Mouse (Mus musculus) olfactory bulb, adult 2 months (tissue): ENCODE measurements around the gene Cyp4v3. TPM values are rescaled to one million over a fixed set of nuclear protein-coding genes. Genes with fewer than 3 reads are reported as not detected.

Source experiments
- H3K27ac ChIP-seq: fragments of 200-500 bp; 2 replicates; pipeline ENCODE4 v1.5.1; 2012; ENCODE audit warnings: low read depth, low read length; ENCODE audit not compliant: insufficient read depth
- H3K4me1 ChIP-seq: fragments of 200-500 bp; 2 replicates; pipeline ENCODE4 v1.6.1; 2012; ENCODE audit warnings: low read length; ENCODE audit not compliant: control insufficient read depth, insufficient read depth
- H3K4me3 ChIP-seq: fragments of 200-500 bp; 2 replicates; pipeline ENCODE4 v1.5.1; 2012; ENCODE audit warnings: mild to moderate bottlenecking, low read depth, low read length, moderate library complexity; ENCODE audit not compliant: insufficient read depth
- CTCF ChIP-seq: fragments of 200-500 bp; IDR thresholded peaks from 2 replicates; pipeline ENCODE4 v1.5.1; 2012; ENCODE audit warnings: low read depth, mild to moderate bottlenecking, low read length, moderate library complexity; ENCODE audit not compliant: insufficient read depth
- POLR2A ChIP-seq: fragments of 200-500 bp; IDR thresholded peaks from 2 replicates; pipeline ENCODE4 v1.6.1; 2012; ENCODE audit warnings: mild to moderate bottlenecking, low read depth, low read length, moderate library complexity; ENCODE audit not compliant: insufficient read depth
- WGBS: fragments of 180-500 bp; shearing (Covaris S2); methylation state at CpG from one replicate; pipeline ENCODE4 v1.1.7; 2018; 5-methylcytosine and 5-hydroxymethylcytosine counted together
- polyA plus RNA-seq: library from polyadenylated mRNA; stranded (reverse); fragments of >200 nt; gene quantifications from 2 replicates; pipeline ENCODE4 v1.2.4, GENCODE M21; 2012; ENCODE audit warnings: low replicate concordance; ENCODE audit not compliant: missing spikeins, insufficient read depth, insufficient read length

The Cyp4v3 gene
- polyA plus RNA-seq, 1 experiment, result not detected

DNA sequence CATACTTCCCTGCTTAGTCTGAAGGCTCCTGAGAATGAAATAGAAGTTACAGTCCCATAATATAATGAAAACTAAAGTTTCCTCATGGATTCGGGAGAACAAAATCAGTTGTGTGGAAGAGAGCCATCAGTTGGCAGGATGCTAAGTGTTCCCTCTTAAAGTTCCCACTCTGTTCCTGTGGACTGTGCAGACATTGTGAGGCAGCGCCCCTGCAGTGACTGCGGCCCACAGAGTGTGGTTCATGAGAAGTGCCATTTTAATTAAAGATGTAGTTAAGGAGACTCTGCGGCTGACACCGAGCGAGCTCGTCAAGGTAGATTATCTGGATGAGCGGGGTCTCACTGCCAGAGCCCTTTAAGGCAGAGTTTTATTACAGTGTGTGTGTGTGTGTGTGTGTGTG is 30.6 kb downstream of the Cyp4v3 start:
- WGBS, result 51% methylated on average over 8 of the region's 8 CpGs
- Histone ChIP-seq H3K4me1 (no peaks in the 10 kb centered on the region), H3K27ac (no peak overlapping the region), H3K4me3 (no peak overlapping the region)
- TF ChIP-seq CTCF (no peak), POLR2A (no peak)

DNA sequence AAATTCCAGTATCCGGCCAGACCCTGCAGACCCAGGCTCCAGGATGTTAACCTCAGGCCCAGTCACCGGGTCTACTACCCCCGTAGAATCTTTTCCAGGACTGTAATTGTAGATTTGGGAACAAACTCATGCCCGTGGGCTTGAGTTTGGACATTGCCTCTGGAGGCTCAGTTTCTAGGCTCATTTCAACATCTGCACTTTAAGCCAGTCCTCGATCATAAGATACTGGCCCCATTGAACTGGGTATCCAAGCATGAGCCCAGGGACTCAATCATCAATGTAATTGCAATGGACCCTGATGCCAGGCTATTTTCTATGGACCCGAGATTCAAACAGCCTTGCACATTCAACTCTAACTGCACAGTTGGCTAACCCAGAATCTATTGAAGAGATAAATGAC is 37.7 kb downstream of the Cyp4v3 start:
- WGBS, result 93% methylated on average over 6 of the region's 6 CpGs
- no peak overlapping the region for H3K4me3 ChIP-seq

DNA sequence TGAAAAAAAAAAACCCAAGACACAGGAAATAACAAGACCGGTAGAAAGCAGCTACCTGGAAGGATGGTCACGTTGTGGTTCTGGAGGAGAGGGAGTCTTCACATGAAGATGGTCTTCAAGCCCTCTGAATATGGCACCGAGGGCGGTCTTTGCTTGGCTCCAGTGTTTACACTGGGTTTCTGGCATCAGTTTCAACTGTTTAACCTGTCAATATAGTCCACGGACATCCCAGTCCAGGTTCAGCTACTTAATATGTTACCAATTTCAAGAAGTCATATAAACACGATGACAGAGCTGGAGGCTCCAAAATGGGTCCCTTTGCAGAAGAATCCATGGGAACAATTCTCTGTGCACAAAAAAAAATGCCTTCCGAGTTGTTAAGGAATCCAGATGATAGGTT is 38.3 kb downstream of the Cyp4v3 start, which contains the start of gene Klkb1:
Gene Klkb1 (minus strand): TSS at position 173 of the 400 bp plus-strand sequence.
- no peak for TF ChIP-seq CTCF
- no peak for TF ChIP-seq POLR2A
- Histone ChIP-seq H3K4me1 (no peaks in the 10 kb centered on the region), H3K4me3 (no peak within 1 kb of the TSS), H3K27ac (no peak within 1 kb of the TSS)
- 92% methylated on average over 7 of the region's 7 CpGs for WGBS

More for the DNA sequence above, 37.7 kb downstream of the Cyp4v3 start:
- H3K27ac ChIP-seq, result no peak overlapping the region
- TF ChIP-seq CTCF, result no peak
- no peak for TF ChIP-seq POLR2A
- no peaks in the 10 kb centered on the region for H3K4me1 ChIP-seq

DNA sequence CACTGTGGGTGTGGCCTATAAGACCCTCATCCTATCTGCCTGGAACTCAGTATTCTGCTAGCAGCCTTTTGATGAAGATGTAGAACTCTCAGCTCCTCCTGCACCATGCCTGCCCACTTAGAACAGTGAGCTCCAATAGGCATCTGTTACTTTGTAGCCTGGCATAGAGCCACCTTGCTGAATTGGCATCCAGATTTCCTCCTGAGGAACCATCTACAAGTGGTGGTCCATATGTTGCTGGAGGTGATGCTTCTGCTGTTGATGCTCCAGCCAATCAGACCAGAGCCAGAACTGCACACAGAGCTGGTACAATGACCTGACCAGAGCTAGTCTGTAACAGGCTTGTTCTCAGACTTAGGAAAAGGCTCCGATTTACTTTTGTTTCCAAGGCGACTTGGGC is 41.2 kb downstream of the Cyp4v3 start:
- TF ChIP-seq POLR2A (no peak), CTCF (no peak)
- Histone ChIP-seq H3K27ac (no peak overlapping the region), H3K4me3 (no peak overlapping the region), H3K4me1 (no peaks in the 10 kb centered on the region)
- 76% methylated on average over 2 of the region's 2 CpGs for WGBS

DNA sequence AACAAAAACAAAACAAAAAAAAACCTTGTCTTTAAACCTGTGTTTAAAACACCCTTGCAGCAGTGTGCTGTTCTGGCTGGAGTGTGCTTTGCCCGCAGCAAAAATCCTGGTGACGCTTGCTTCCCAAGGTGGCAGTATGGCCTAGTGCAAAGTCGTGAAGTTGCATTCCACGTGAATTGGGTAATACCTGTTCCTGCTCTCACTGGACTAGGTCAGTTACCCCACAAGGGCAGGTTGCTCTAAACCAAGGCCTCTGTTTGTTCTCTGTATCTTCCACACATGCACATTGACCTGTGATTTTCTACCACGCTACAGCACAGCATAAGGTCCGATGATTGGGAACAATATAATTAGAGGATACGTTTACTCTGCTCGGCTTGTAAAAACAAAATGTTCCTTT is 51.4 kb downstream of the Cyp4v3 start:
- Histone ChIP-seq H3K4me1 (no peaks in the 10 kb centered on the region), H3K4me3 (no peak overlapping the region), H3K27ac (no peak overlapping the region)
- 78% methylated on average over 8 of the region's 8 CpGs for WGBS
- TF ChIP-seq CTCF (no peak), POLR2A (no peak)

DNA sequence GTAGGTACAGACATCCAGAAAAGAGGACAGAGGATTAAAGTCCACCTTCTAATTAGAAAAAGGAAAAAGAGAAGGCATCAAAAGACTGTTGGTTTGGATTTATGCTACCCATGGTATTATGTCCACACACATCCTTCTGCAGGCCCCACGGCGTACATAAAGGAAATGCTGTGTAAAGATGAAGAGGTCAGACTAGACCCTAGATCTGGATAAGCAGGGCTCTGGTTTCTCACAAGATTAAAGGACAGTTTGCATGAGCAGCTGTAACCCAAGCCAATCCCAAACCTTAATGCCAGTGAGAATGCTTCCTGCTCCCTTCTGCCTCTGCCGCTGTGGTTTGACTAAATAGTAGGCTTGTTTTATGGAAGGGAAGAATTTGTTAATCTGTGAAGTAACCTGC is 55.6 kb downstream of the Cyp4v3 start:
- Histone ChIP-seq H3K4me1 (no peaks in the 10 kb centered on the region), H3K4me3 (no peak overlapping the region), H3K27ac (no peak overlapping the region)
- TF ChIP-seq POLR2A (no peak), CTCF (no peak)
- WGBS, result 81% methylated on average over 3 of the region's 3 CpGs

DNA sequence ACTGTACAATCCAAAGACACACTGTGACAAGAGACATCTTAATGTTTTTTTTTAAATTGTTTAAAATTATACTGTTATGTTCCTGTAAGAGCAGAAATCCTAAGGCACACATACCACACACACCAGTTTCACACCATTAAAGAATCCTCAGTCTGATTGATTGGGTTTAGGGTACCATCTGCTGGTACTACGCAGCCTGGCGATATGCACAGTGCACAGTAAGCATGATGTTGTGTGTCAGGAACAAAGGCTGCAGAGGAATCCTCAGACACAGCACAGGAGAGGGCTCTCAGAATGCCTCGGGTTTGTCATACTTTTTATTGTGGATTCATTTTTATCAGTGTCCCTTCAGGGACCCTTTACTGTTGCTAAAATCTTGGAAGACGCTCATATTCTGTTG is 58.7 kb downstream of the Cyp4v3 start:
- H3K27ac ChIP-seq, result no peak overlapping the region
- no peaks in the 10 kb centered on the region for H3K4me1 ChIP-seq
- no peak overlapping the region for H3K4me3 ChIP-seq
- WGBS, result 91% methylated on average over 4 of the region's 4 CpGs
- no peak for TF ChIP-seq CTCF
- TF ChIP-seq POLR2A, result no peak

DNA sequence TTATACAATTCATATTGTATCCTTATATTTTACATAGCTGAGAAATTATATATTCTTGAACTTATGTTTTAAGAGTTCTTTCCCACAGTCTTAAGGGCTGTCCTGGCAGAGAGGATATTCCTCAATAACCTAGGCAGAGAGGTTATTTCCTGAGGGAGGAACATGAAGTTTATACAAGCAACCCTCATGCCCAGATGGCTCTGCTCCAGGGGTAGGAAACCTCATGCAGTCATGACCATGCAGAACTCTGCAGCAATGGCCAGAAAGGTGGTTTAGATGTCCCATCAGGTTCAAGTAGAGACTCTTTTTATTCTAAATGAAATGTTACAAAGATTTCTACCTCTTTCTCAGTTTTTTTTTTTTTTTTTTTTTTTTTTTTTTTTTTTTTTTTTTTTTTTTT is 64.0 kb downstream of the Cyp4v3 start:
- H3K4me3 ChIP-seq, result no peak overlapping the region
- no peaks in the 10 kb centered on the region for H3K4me1 ChIP-seq
- no peak overlapping the region for H3K27ac ChIP-seq
- TF ChIP-seq CTCF (no peak), POLR2A (no peak)

DNA sequence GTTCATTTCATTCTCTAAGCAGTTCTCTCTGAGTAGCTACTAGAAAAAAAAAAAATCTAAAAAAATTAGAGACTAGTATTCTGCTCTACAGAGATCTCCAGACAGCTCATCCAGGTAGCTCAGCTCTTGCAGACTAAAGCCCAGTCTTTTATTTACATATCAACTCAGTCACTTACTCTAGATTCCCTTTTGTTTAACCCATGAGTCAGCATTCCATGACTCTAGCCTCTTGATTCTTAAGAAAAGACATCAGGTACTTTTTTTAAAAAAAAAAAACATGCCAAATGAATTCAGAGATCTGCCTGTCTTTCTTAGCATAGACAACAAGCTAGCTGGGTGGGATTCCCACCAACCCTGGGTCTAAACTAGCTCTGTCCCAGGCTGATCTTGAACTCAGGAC is 64.5 kb downstream of the Cyp4v3 start:
- H3K4me3 ChIP-seq, result no peak overlapping the region

DNA sequence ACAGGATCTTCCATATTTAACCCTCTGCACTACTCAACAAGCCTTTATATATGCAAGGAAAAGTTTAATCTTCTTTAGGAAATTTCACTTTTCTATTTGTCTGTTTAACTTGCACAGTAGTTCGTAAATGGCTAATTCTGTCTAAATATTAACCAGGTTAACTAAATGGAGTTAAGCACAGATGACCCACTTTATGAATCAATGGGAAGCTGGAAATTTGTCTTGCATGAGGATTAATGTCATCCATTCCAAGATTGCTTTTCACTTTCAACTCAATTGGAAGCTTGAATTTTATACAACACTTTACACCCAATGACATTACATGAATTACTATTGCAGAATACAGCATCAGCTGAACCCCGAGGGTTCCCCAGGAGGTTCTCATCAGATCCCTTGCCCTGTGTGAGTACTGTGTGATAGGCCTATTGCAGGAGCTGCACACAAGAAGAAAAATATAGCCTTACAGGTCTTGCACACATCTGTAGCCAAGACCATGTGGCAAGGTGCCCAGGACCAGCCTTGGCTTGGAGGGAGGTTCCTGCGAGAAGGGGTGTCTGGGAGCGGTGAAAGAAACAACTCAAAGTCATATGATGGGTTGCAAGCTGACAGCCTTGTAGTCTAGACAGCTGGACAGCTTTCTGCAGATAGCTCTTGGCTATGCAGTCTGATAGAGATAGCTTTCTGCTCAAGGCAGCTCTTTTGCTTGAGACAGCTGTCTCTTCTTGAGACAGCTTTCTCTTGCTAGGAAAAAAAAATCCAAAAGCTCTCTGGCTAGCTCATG is 65.2 kb downstream of the Cyp4v3 start:
- WGBS, result 69% methylated on average over 4 of the region's 4 CpGs
- TF ChIP-seq POLR2A (no peak), CTCF (no peak)
- Histone ChIP-seq H3K27ac (no peak overlapping the region), H3K4me3 (no peak overlapping the region), H3K4me1 (no peaks in the 10 kb centered on the region)

More for the DNA sequence above, 64.5 kb downstream of the Cyp4v3 start:
- TF ChIP-seq POLR2A, result no peak
- no peak for TF ChIP-seq CTCF
- no peak overlapping the region for H3K27ac ChIP-seq
- no peaks in the 10 kb centered on the region for H3K4me1 ChIP-seq
